Mouse (Mus musculus): ENCODE data around the gene Jarid2.
"Not testable (repeated sequence)": the region's sequence is repeated elsewhere in the genome, so short reads cannot be mapped to it uniquely, and the experiment has no call there.

The Jarid2 gene

GRCm38 (mm10) chr13:44729424-44729971 is at the start of gene Jarid2:
Gene Jarid2 (plus strand): TSS chr13:44729474.
- DNase-seq, result peak; percentile 63

- DNase-seq, result no peak
These were observed 48.2 kb upstream of the Jarid2 start for GRCm38 (mm10) chr13:44681051-44681450.

GRCm38 (mm10) chr13:44688140-44688539 is 41.1 kb upstream of the Jarid2 start:
- DNase-seq, result no peak

GRCm38 (mm10) chr13:44697628-44698027 is 31.6 kb upstream of the Jarid2 start:
- no peak for DNase-seq

- DNase-seq, result no peak
These were observed 25.1 kb upstream of the Jarid2 start for GRCm38 (mm10) chr13:44704036-44704801.

GRCm38 (mm10) chr13:44705031-44705742 is 24.1 kb upstream of the Jarid2 start:
- no peak for DNase-seq

GRCm38 (mm10) chr13:44705743-44706044 is 23.6 kb upstream of the Jarid2 start:
- DNase-seq, result no peak

- DNase-seq, result no peak
These were observed 22.9 kb upstream of the Jarid2 start for GRCm38 (mm10) chr13:44706206-44706915.

- no peak for DNase-seq
These were observed 22.1 kb upstream of the Jarid2 start for GRCm38 (mm10) chr13:44707176-44707575.

- no peak for DNase-seq
These were observed 20.8 kb upstream of the Jarid2 start for GRCm38 (mm10) chr13:44708336-44709017.

- DNase-seq, result no peak
These were observed 19.4 kb upstream of the Jarid2 start for GRCm38 (mm10) chr13:44709747-44710480.

- DNase-seq, result no peak
These were observed 18.2 kb upstream of the Jarid2 start for GRCm38 (mm10) chr13:44711062-44711461.

GRCm38 (mm10) chr13:44711882-44712281 is 17.4 kb upstream of the Jarid2 start:
- DNase-seq, result no peak

- DNase-seq, result no peak
These were observed 13.9 kb upstream of the Jarid2 start for GRCm38 (mm10) chr13:44715187-44715885.

- DNase-seq, result no peak
These were observed 11.4 kb upstream of the Jarid2 start for GRCm38 (mm10) chr13:44717838-44718237.

GRCm38 (mm10) chr13:44718465-44718864 is 10.8 kb upstream of the Jarid2 start:
- not testable (repeated sequence) for DNase-seq

- DNase-seq, result no peak
These were observed 9.2 kb upstream of the Jarid2 start for GRCm38 (mm10) chr13:44720094-44720493.

GRCm38 (mm10) chr13:44721891-44722547 is 7.3 kb upstream of the Jarid2 start:
- DNase-seq, result no peak

- not testable (repeated sequence) for DNase-seq
These were observed 5.8 kb upstream of the Jarid2 start for GRCm38 (mm10) chr13:44723522-44723921.

- DNase-seq, result no peak
These were observed 961 bp upstream of the Jarid2 start for GRCm38 (mm10) chr13:44728145-44728880.

Measured in cerebellum, adult 11-12 months (tissue).